Mouse (Mus musculus) CH12.LX (cell line): ENCODE data around the gene Pvalb. TPM values are rescaled to one million over a fixed set of nuclear protein-coding genes. Genes with fewer than 3 reads are reported as not detected.
A peak's percentile ranks its signal among the peaks of the same experiment; 100 is the strongest.

Experiments
- DNase-seq: peaks from one replicate; pipeline ENCODE4 v3.0.0-alpha.2; 2013; ENCODE audit errors: extremely low read depth
- H3K27ac ChIP-seq: 2 replicates; pipeline ENCODE4 v1.5.1; 2012; ENCODE audit warnings: low read depth, mild to moderate bottlenecking, control low read depth, moderate library complexity; ENCODE audit not compliant: insufficient read depth
- H3K27me3 ChIP-seq: replicated peaks from 2 replicates; pipeline ENCODE3; 2012; ENCODE audit warnings: inconsistent platforms
- H3K36me3 ChIP-seq, 2 experiments: replicated peaks in 1 of 2; 2 replicates each; pipeline versions ENCODE3 to v1.6.1; 2012; ENCODE audit warnings: inconsistent platforms in 1 of 2, low read length in 1 of 2, mild to moderate bottlenecking in 1 of 2, mixed read lengths in 1 of 2, moderate library complexity in 1 of 2; ENCODE audit not compliant: control insufficient read depth in 1 of 2, insufficient read depth in 1 of 2
- H3K4me1 ChIP-seq, 2 experiments: 2 replicates each; pipeline ENCODE4 v1.6.1; 2012; ENCODE audit warnings: inconsistent platforms in 1 of 2, moderate library complexity in 1 of 2; ENCODE audit not compliant: insufficient read depth in 2 of 2, control insufficient read depth in 1 of 2
- H3K4me2 ChIP-seq: 2 replicates; pipeline ENCODE4 v1.6.1; 2012; ENCODE audit warnings: low read depth, mild to moderate bottlenecking, control low read depth; ENCODE audit not compliant: poor library complexity, insufficient read depth, severe bottlenecking
- H3K4me3 ChIP-seq, 3 experiments: fragments of 150-350 bp in 1 of 3; sonication (generic) in 1 of 3; replicated peaks in 1 of 3; 2 replicates each; pipeline versions ENCODE3 to v1.5.1; 2011 to 2012; ENCODE audit warnings: low read depth in 2 of 3, low read length in 2 of 3, mild to moderate bottlenecking in 2 of 3, moderate library complexity in 2 of 3, control low read depth in 1 of 3, improper control_type of control experiment in 1 of 3, inconsistent platforms in 1 of 3, mixed read lengths in 1 of 3; ENCODE audit not compliant: poor library complexity in 1 of 3
- H3K79me2 ChIP-seq: replicated peaks from 2 replicates; pipeline ENCODE4 v1.6.1; 2012; ENCODE audit warnings: mild to moderate bottlenecking, moderate library complexity; ENCODE audit not compliant: control insufficient read depth, poor library complexity, insufficient read depth, severe bottlenecking; ENCODE audit errors: extremely low read depth
- H3K9ac ChIP-seq: 2 replicates; pipeline ENCODE4 v1.6.1; 2012; ENCODE audit warnings: low read depth, mild to moderate bottlenecking, control low read depth, moderate library complexity; ENCODE audit not compliant: insufficient read depth
- H3K9me3 ChIP-seq: replicated peaks from 2 replicates; pipeline ENCODE3; 2012; ENCODE audit warnings: low read length, inconsistent platforms, mixed read lengths
- BHLHE40 ChIP-seq: IDR thresholded peaks from 2 replicates; pipeline ENCODE4 v1.6.1; 2011; ENCODE audit warnings: mild to moderate bottlenecking, low read depth, low read length, improper control_type of control experiment
- CHD1 ChIP-seq: IDR thresholded peaks from 2 replicates; pipeline ENCODE4 v1.6.1; 2012; ENCODE audit warnings: low read depth, low read length, improper control_type of control experiment, inconsistent platforms
- E2F4 ChIP-seq: IDR thresholded peaks from 2 replicates; pipeline ENCODE4 v1.6.1; 2011; ENCODE audit warnings: low read depth, low read length, improper control_type of control experiment; ENCODE audit not compliant: insufficient replicate concordance
- ELF1 ChIP-seq: IDR thresholded peaks from 2 replicates; pipeline ENCODE4 v1.6.1; 2014; ENCODE audit warnings: low read depth, mild to moderate bottlenecking, inconsistent platforms, low read length, improper control_type of control experiment
- EP300 ChIP-seq: IDR thresholded peaks from 2 replicates; pipeline ENCODE4 v1.6.1; 2011; ENCODE audit warnings: low read length, improper control_type of control experiment
- IRF4 ChIP-seq: IDR thresholded peaks from 2 replicates; pipeline ENCODE4 v1.6.1; 2014; ENCODE audit warnings: low read depth, mild to moderate bottlenecking, inconsistent platforms, low read length, improper control_type of control experiment
- JUND ChIP-seq: conservative IDR thresholded peaks from 2 replicates; pipeline ENCODE4 v1.6.1; 2011; ENCODE audit warnings: low read depth, low read length, improper control_type of control experiment
- KAT2A ChIP-seq: IDR thresholded peaks from 2 replicates; pipeline ENCODE4 v1.6.1; 2012; ENCODE audit warnings: low read length, improper control_type of control experiment, inconsistent platforms; ENCODE audit not compliant: insufficient replicate concordance
- MAFK ChIP-seq: IDR thresholded peaks from 2 replicates; pipeline ENCODE4 v1.6.1; 2011; ENCODE audit warnings: low read length, improper control_type of control experiment; ENCODE audit not compliant: insufficient replicate concordance
- MAX ChIP-seq: IDR thresholded peaks from 2 replicates; pipeline ENCODE4 v1.6.1; 2011; ENCODE audit warnings: low read length, improper control_type of control experiment
- MXI1 ChIP-seq: IDR thresholded peaks from 2 replicates; pipeline ENCODE4 v1.6.1; 2011; ENCODE audit warnings: mild to moderate bottlenecking, low read depth, low read length, improper control_type of control experiment
- NELFE ChIP-seq: IDR thresholded peaks from 2 replicates; pipeline ENCODE4 v1.6.1; 2011; ENCODE audit warnings: low read depth, low read length, improper control_type of control experiment
- NRF1 ChIP-seq: IDR thresholded peaks from 2 replicates; pipeline ENCODE4 v1.6.1; 2014; ENCODE audit warnings: low read depth, mild to moderate bottlenecking, inconsistent platforms, low read length, improper control_type of control experiment, moderate library complexity
- PAX5 ChIP-seq: IDR thresholded peaks from 2 replicates; pipeline ENCODE4 v1.6.1; 2012; ENCODE audit warnings: low read length, inconsistent platforms, mixed read lengths
- POLR2A ChIP-seq: IDR thresholded peaks from 2 replicates; pipeline ENCODE4 v1.6.1; 2011; ENCODE audit warnings: low read depth, mild to moderate bottlenecking, improper control_type of control experiment, low read length
- POLR2AphosphoS2 ChIP-seq: IDR thresholded peaks from 2 replicates; pipeline ENCODE4 v1.6.1; 2011; ENCODE audit warnings: low read depth, low read length, improper control_type of control experiment
- RAD21 ChIP-seq: IDR thresholded peaks from 2 replicates; pipeline ENCODE4 v1.6.1; 2011; ENCODE audit warnings: low read depth, mild to moderate bottlenecking, low read length, improper control_type of control experiment, moderate library complexity
- SIN3A ChIP-seq: IDR thresholded peaks from 2 replicates; pipeline ENCODE4 v1.6.1; 2012; ENCODE audit warnings: low read length, improper control_type of control experiment, inconsistent platforms
- SMC3 ChIP-seq: IDR thresholded peaks from 2 replicates; pipeline ENCODE4 v1.6.1; 2011; ENCODE audit warnings: low read depth, low read length, improper control_type of control experiment
- TCF12 ChIP-seq: IDR thresholded peaks from 2 replicates; pipeline ENCODE4 v1.6.1; 2014; ENCODE audit warnings: low read depth, mild to moderate bottlenecking, inconsistent platforms, low read length, improper control_type of control experiment
- USF2 ChIP-seq: conservative IDR thresholded peaks from 2 replicates; pipeline ENCODE4 v1.6.1; 2011; ENCODE audit warnings: low read depth, low read length, improper control_type of control experiment
- ZKSCAN1 ChIP-seq: IDR thresholded peaks from 2 replicates; pipeline ENCODE4 v1.6.1; 2012; ENCODE audit warnings: low read depth, inconsistent platforms, low read length, improper control_type of control experiment, borderline replicate concordance
- dilution Hi-C: fragments of 300-500 bp; cut with MboI; formaldehyde crosslinking; loops from 2 replicates; pipeline ENCODE4 v1.14.3; 2020; ENCODE audit warnings: low sequenced_read_pairs; ENCODE audit not compliant: extremely low pct_unique_long_range_greater_than_20kb, extremely low pct_ligation_motif_present
- in situ Hi-C: fragments of 300-500 bp; cut with MboI; formaldehyde crosslinking; loops from 3 replicates; pipeline ENCODE4 v1.14.3; 2019; ENCODE audit warnings: low sequenced_read_pairs, low pct_ligation_motif_present, low pct_unique_long_range_greater_than_20kb, mixed read lengths
- polyA plus RNA-seq: library from polyadenylated mRNA; unstranded; fragments of >175 nt; gene quantifications from 2 replicates; pipeline ENCODE4 v1.2.1, GENCODE M21; 2012; ENCODE audit warnings: low read depth; ENCODE audit not compliant: insufficient read length
- total RNA-seq, 2 experiments: library from RNA; depleted of rRNA; stranded (reverse); fragments of 300-350 nt in 1 of 2; fragments of >200 nt in 1 of 2; gene quantifications; 2 replicates each; pipeline ENCODE4 v1.2.3; 2012 to 2014

Gene Pvalb
- total and polyA plus RNA-seq, 3 experiments, result 11.4 to 16.4 (median 12.8) TPM

GRCm38 (mm10) chr15:78227816-78228215 lies 21.6 kb upstream of the Pvalb start:
- no peak overlapping the region for H3K4me3 ChIP-seq
- no peaks in the 10 kb centered on the region for H3K36me3 ChIP-seq
- no peaks in the 10 kb centered on the region for H3K79me2 ChIP-seq
- H3K9ac ChIP-seq, result no peak overlapping the region
- TF ChIP-seq IRF4 (no peak), POLR2A (no peak), SIN3A (no peak), USF2 (no peak), PAX5 (no peak), CHD1 (no peak), MAFK (no peak), TCF12 (no peak), POLR2AphosphoS2 (no peak), EP300 (no peak), JUND (no peak), MXI1 (no peak), RAD21 (no peak), ZKSCAN1 (no peak), NRF1 (no peak), NELFE (no peak), E2F4 (no peak), ELF1 (no peak), KAT2A (no peak), SMC3 (no peak)
- no peak overlapping the region for H3K27ac ChIP-seq
- dilution Hi-C loops (no loop called here), in situ Hi-C loops (no loop called here)
- H3K4me2 ChIP-seq, result no peak overlapping the region
- H3K4me1 ChIP-seq, result peaks cover 0 to 9% of the 10 kb centered on the region in 2 experiments; a peak in 2 of 4 replicates
- peaks cover 3% of the 10 kb centered on the region for H3K9me3 ChIP-seq
- no peaks in the 10 kb centered on the region for H3K27me3 ChIP-seq
- DNase-seq, result no peak

GRCm38 (mm10) chr15:78215269-78215668 lies 9.1 kb upstream of the Pvalb start:
- Histone ChIP-seq H3K9ac (no peak overlapping the region), H3K27me3 (no peaks in the 10 kb centered on the region), H3K27ac (no peak overlapping the region), H3K9me3 (peaks cover 14% of the 10 kb centered on the region), H3K36me3 (no peaks in the 10 kb centered on the region), H3K4me3 (no peak overlapping the region), H3K4me1 (peaks cover 23% of the 10 kb centered on the region in 2 experiments), H3K4me2 (no peak overlapping the region), H3K79me2 (no peaks in the 10 kb centered on the region)
- DNase-seq, result no peak
- peak; percentile 68; the same call in 1 of the 2 replicates for TF ChIP-seq CHD1
- TF ChIP-seq ELF1, result no peak
- TF ChIP-seq BHLHE40, result 0 out of 2 replicates have a peak, but pooled peaks have one; percentile 15
- no peak for TF ChIP-seq E2F4
- peak; percentile 29; the same call in 1 of the 2 replicates for TF ChIP-seq TCF12
- no peak for TF ChIP-seq MAX
- peak; percentile 18; the same call in 1 of the 2 replicates for TF ChIP-seq IRF4
- no peak for TF ChIP-seq USF2
- dilution Hi-C loops, result no loop called here
- in situ Hi-C loops, result no loop called here
